Mouse (Mus musculus): ENCODE measurements around the gene Pnrc2.

Gene Pnrc2

GRCm38 (mm10) chr4:135868996-135869395 is 4.7 kb downstream of the Pnrc2 start:
- DNase-seq, result no peak

DNA sequence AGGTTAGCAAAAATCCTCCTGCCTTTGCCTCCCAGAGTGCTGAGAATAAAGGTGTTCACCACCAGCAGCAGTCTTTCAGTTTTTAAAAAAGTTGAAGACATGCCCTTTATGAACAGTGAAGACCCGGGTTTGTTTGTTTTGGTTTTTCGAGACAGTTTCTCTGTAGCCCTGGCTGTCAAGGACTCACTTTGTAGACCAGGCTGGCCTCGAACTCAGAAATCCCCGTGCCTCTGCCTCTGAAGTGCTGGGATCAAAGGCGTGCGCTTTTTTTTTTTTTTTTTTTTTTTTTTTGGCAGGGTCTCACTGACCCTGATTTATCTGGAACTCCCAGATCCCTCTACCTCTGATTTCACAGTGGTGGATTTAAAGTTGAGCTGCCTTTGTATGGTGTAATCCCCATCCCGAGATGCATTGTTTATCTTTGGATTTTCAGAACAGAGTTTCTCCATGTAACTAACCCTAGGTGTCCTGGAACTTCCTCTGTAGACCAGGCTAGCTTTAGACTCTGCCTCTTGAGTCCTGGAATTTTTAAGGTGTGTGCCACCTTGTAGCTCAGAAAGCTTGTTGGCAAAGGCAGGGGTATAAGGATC is 16.0 kb downstream of the Pnrc2 start:
- DNase-seq, result no peak

DNA sequence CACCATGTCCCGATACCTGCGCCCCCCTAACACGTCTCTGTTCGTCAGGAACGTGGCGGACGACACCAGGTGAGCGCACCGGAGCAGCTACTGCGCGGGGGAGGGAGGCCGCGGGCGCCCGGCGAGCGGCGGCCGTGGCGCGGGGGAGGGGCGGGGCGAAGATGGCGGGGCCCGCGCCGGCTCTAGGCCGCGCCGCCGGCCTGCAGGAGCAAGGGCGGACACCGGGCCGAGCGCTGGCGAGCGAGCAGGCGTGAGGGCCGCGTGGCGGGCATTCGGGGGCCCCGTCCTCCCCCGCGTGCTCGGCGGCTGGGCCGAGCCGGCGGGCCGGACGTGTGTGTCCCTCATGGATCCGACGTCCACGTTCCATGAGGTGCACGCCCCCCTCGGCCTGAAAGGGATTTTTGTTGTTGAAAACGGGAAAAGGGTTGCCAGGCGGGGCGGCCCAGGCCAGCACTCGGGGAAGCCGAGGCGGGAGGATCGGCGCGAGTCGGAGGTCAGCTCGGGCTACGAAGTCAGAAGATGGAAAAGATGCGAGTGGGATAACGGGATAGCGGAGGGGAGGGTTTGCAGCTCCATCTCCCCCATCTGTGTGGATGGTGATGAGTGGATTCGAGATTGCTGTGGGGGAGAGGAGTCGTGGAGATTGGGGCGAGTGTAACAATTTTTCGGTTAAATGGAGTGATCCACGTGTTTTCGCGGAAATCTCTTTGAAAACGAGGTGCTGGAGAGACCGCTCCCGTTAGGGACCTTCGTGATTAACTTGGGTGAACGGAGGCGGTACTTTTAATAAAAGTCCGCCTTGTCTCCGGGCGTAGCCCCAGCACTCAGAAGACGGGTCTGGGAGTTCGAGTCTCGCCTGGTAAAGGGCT is 17.2 kb downstream of the Pnrc2 start:
- peak; percentile 65 for DNase-seq

DNA sequence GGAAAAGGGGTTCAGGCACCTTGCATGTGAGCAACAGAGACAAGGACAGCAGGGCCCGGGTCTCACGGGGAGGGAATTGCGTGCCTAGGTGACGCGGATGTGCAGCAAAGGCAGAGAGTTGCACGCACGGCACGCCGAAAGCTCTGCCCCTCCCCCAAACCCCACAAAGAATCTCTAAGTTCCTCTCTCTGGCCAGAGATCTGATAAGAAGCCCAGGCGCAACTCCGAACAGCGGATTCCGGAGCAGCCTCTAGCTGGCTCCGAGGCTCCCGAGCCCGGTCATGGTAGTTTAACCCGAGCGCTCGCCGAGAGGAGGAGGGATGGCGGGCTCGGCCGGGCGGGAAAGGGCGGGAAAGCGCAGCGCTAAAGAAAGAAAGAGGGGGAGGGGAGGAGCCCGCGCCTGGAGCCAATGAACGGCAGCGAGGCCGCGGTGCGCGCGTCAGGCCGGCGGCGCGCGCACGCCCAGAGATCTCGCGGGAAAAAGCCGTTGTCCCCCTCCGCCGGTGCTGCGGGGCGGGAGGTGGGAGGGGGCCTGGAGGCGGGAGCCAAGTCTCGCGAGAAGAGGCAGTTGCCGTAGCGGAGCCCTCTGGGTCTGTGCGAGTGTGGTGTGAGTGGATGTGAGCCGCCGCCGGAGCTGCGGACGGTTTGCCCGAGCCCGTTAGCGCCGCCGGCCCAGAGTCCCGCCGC is 18.0 kb downstream of the Pnrc2 start, which contains the start of gene Srsf10:
Srsf10 (plus strand) TSS at position 212 of the 687 bp plus-strand sequence.
- DNase-seq, result peak; percentile 98

GRCm38 (mm10) chr4:135855080-135855479 is 18.6 kb downstream of the Pnrc2 start:
- DNase-seq, result peak; percentile 64

DNA sequence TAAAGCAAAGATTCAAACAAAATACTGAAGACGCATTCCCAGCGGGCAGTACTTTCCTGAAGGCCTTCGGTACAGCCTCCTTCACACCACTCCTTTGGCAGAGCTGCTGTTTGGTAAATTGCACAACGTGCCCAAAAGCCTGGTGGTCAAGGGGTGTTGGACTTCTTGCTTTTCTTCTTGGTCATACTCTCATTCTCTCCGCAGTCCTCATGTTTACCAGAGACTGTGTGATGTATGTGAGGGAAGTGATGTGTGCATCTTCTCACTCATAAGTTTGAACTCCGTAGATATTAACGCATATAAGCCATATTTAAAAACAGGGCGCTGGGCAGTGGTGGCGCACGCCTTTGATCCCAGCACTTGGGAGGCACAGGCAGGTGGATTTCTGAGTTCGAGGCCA is 19.0 kb downstream of the Pnrc2 start:
- DNase-seq, result no peak

DNA sequence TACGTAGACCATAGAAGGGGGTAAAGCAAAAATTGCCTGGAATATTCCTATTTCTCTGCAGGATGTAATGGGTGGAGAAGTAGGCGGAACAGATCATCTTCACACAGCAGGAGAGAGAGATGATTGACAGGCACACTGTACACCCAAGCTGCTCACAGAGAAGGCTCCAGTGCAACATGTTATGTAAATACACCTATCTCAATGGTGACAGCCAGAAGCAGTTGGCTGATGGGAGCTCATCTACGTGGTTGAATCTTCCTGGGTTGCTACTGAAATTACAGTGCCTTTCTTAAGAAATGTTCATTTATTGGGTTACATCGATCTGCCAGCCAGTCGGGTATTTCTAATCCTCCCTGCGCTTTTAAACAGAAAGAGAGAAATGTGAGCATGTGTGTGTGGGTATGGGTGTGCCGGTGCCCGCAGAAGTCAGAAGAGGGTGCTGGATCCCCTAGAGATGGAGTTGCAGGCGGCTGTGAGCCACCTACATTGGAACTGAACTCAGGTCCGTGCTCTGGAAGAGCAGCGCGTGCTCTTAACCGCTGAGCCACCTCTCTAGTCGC is 19.6 kb downstream of the Pnrc2 start:
- no peak for DNase-seq

DNA sequence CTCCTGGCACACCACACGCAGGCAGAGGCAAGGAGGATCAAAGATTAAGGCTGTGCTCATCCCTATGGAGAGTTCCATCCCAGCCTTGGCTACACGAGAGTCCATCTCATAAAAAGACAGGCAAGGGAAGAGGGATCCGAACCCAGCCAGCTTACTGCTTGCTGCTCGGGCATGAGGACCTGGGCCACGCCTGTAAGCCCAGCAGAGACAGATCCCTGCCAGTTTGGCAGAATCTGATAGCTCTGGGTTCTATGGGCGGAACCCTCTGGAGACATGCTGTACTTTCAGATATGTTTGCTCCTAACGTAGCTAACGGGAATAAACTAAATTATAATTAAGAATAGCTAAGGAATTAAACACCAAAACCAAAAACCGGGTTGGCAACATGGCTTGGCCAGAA is 21.7 kb downstream of the Pnrc2 start:
- peak; percentile 88 for DNase-seq

- DNase-seq, result peak; percentile 43
Observed at GRCm38 (mm10) chr4:135850411-135851095, 23.1 kb downstream of the Pnrc2 start.

GRCm38 (mm10) chr4:135847581-135847980 is 26.1 kb downstream of the Pnrc2 start:
- no peak for DNase-seq

GRCm38 (mm10) chr4:135844400-135844799 is 29.2 kb downstream of the Pnrc2 start:
- DNase-seq, result no peak

- no peak for DNase-seq
Observed at GRCm38 (mm10) chr4:135839293-135840011, 34.2 kb downstream of the Pnrc2 start.

- no peak for DNase-seq
Observed at GRCm38 (mm10) chr4:135838925-135839292, 34.7 kb downstream of the Pnrc2 start.

- no peak for DNase-seq
Observed at GRCm38 (mm10) chr4:135834124-135834717, 39.4 kb downstream of the Pnrc2 start.

- DNase-seq, result no peak
Observed at GRCm38 (mm10) chr4:135833301-135834123, 40.1 kb downstream of the Pnrc2 start.

- no peak for DNase-seq
Observed at GRCm38 (mm10) chr4:135832070-135832469, 41.6 kb downstream of the Pnrc2 start.

DNA sequence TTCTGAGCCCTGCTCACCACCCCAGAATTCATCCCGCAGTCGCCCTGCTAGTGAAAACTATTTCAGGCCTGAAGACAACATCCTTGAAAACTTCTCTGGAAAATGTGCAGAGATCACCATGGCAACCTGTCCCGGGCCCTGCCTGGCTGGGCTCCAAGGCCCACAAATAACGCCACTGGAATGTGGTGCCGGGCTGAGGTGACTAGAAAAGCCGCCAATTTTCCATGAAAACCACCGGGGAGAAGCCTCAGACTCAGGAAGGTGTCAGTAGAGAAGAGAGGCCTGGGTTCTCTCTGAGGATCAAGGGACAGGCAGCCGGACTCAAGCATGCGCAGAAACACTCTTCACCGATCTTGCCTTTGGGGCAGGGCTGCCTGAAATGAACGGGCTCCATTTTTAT is 45.2 kb downstream of the Pnrc2 start:
- peak; percentile 50 for DNase-seq

GRCm38 (mm10) chr4:135824254-135824653 is 49.4 kb downstream of the Pnrc2 start:
- no peak for DNase-seq

DNA sequence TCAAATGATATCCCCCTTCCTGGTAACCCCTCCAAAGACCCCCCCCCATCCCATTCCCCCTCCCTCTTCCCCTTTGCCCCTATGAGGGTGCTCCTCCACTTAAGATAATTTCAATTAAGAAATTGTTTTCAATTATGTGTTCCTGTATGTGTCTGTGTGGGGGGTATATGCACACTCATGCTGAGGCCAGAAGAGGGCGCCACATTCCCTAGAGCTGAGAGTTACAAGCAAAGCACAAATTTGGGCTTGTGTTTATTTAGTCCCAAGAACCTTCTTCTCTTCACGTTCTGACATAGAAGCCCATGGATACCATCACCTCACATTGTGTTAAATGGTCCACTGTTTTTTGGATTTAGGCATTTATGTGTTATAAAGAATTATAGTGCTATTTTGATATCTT is 50.4 kb downstream of the Pnrc2 start:
- peak; percentile 61 for DNase-seq

GRCm38 (mm10) chr4:135821772-135822171 is 51.9 kb downstream of the Pnrc2 start:
- DNase-seq, result no peak
